Mouse (Mus musculus): ENCODE results near the gene Sema4c. TPM values are rescaled to one million over a fixed set of nuclear protein-coding genes. Genes with fewer than 3 reads are reported as not detected.

The Sema4c gene
- total RNA-seq, 2 experiments from 2014 or later = 6.8 to 10.0 TPM

GRCm38 (mm10) chr1:36536397-36536728 is 21.8 kb downstream of the Sema4c start:
- Histone ChIP-seq H3K27ac (peak overlapping the region; percentile 91), H3K4me3 (no peak overlapping the region; the same call in 1 of the 2 replicates)
- intact Hi-C loops (cut with DNase I) = no loop called here
- no peak for DNase-seq
- no peak for TF ChIP-seq CTCF (IDR thresholded peaks at IDR 0.05)

- Histone ChIP-seq H3K4me3 (peak overlapping the region; percentile 74), H3K27ac (peak overlapping the region; percentile 91)
- peak; percentile 94 for DNase-seq
- intact Hi-C loops (cut with DNase I) = no loop called here
- no peak for TF ChIP-seq CTCF (IDR thresholded peaks at IDR 0.05)
Measured at GRCm38 (mm10) chr1:36535477-36536396, 22.4 kb downstream of the Sema4c start.

GRCm38 (mm10) chr1:36534595-36535058 is 23.5 kb downstream of the Sema4c start:
- intact Hi-C loops (cut with DNase I) = no loop called here
- Histone ChIP-seq H3K27ac (peak overlapping the region; percentile 91), H3K4me3 (peak overlapping the region; percentile 74)
- peak; percentile 79 for DNase-seq
- peak; percentile 35 for TF ChIP-seq CTCF (IDR thresholded peaks at IDR 0.05)

- Histone ChIP-seq H3K27ac (peak overlapping the region; percentile 91), H3K4me3 (peak overlapping the region; percentile 74)
- peak; percentile 59 for DNase-seq
- TF ChIP-seq CTCF (IDR thresholded peaks at IDR 0.05) = no peak
- intact Hi-C loops (cut with DNase I) = no loop called here
Measured at GRCm38 (mm10) chr1:36533546-36533945, 24.6 kb downstream of the Sema4c start.

GRCm38 (mm10) chr1:36531461-36531860 is 26.7 kb downstream of the Sema4c start:
- no peak overlapping the region; the same call in 1 of the 2 replicates for H3K4me3 ChIP-seq
- H3K27ac ChIP-seq = peak overlapping the region; percentile 91
- DNase-seq = peak; percentile 68
- TF ChIP-seq CTCF (IDR thresholded peaks at IDR 0.05) = no peak
- intact Hi-C loops (cut with DNase I) = no loop called here

GRCm38 (mm10) chr1:36530962-36531361 is 27.2 kb downstream of the Sema4c start:
- DNase-seq = peak; percentile 74
- Histone ChIP-seq H3K27ac (peak overlapping the region; percentile 91), H3K4me3 (no peak overlapping the region)
- no peak for TF ChIP-seq CTCF (IDR thresholded peaks at IDR 0.05)
- intact Hi-C loops (cut with DNase I) = no loop called here

- DNase-seq = peak; percentile 61
- no peak overlapping the region for H3K4me3 ChIP-seq
- H3K27ac ChIP-seq = peak overlapping the region; percentile 91
- intact Hi-C loops (cut with DNase I) = no loop called here
- TF ChIP-seq CTCF (IDR thresholded peaks at IDR 0.05) = no peak
Measured at GRCm38 (mm10) chr1:36530485-36530884, 27.7 kb downstream of the Sema4c start.

GRCm38 (mm10) chr1:36529875-36530274 is 28.3 kb downstream of the Sema4c start:
- TF ChIP-seq CTCF (IDR thresholded peaks at IDR 0.05) = no peak
- peak overlapping the region; percentile 91 for H3K27ac ChIP-seq
- intact Hi-C loops (cut with DNase I) = no loop called here

GRCm38 (mm10) chr1:36529274-36529673 is 28.9 kb downstream of the Sema4c start:
- TF ChIP-seq CTCF (IDR thresholded peaks at IDR 0.05) = no peak
- Histone ChIP-seq H3K4me3 (no peak overlapping the region), H3K27ac (peak overlapping the region; percentile 91; the same call in 1 of the 2 replicates)
- DNase-seq = peak; percentile 50
- intact Hi-C loops (cut with DNase I) = no loop called here

More at GRCm38 (mm10) chr1:36529875-36530274, 28.3 kb downstream of the Sema4c start:
- H3K4me3 ChIP-seq = no peak overlapping the region
- DNase-seq = peak; percentile 54

- Histone ChIP-seq H3K27ac (peak overlapping the region; percentile 72), H3K4me3 (no peak overlapping the region)
- intact Hi-C loops (cut with DNase I) = no loop called here
- DNase-seq = peak; percentile 64
- no peak for TF ChIP-seq CTCF (IDR thresholded peaks at IDR 0.05)
Measured at GRCm38 (mm10) chr1:36528351-36528750, 29.8 kb downstream of the Sema4c start.

- no peak overlapping the region for H3K27ac ChIP-seq
- H3K4me3 ChIP-seq = no peak overlapping the region
- TF ChIP-seq CTCF (IDR thresholded peaks at IDR 0.05) = no peak
- peak; percentile 34 for DNase-seq
- intact Hi-C loops (cut with DNase I) = no loop called here
Measured at GRCm38 (mm10) chr1:36526903-36527302, 31.2 kb downstream of the Sema4c start.

GRCm38 (mm10) chr1:36525774-36526173 is 32.4 kb downstream of the Sema4c start:
- no peak overlapping the region for H3K27ac ChIP-seq
- TF ChIP-seq CTCF (IDR thresholded peaks at IDR 0.05) = no peak
- peak; percentile 44 for DNase-seq
- no peak overlapping the region for H3K4me3 ChIP-seq
- intact Hi-C loops (cut with DNase I) = no loop called here

GRCm38 (mm10) chr1:36524058-36524457 is 34.1 kb downstream of the Sema4c start:
- peak overlapping the region; percentile 40 for H3K4me3 ChIP-seq
- peak overlapping the region; percentile 76 for H3K27ac ChIP-seq
- DNase-seq = no peak
- intact Hi-C loops (cut with DNase I) = no loop called here
- no peak for TF ChIP-seq CTCF (IDR thresholded peaks at IDR 0.05)

Data from gastrocnemius, adult 2 months (tissue).